Mouse (Mus musculus) embryo, embryonic 9.5 days (tissue): Measurements from ENCODE around the gene 1600012H06Rik.
A peak's percentile ranks its signal among the peaks of the same experiment; 100 is the strongest.
"Not testable (repeated sequence)": the region's sequence is repeated elsewhere in the genome, so short reads cannot be mapped to it uniquely, and the experiment has no call there.

Experiments
- DNase-seq: peaks from one replicate; pipeline ENCODE4 v3.0.0-alpha.2; 2017; ENCODE audit errors: extremely low spot score

Gene 1600012H06Rik

DNA sequence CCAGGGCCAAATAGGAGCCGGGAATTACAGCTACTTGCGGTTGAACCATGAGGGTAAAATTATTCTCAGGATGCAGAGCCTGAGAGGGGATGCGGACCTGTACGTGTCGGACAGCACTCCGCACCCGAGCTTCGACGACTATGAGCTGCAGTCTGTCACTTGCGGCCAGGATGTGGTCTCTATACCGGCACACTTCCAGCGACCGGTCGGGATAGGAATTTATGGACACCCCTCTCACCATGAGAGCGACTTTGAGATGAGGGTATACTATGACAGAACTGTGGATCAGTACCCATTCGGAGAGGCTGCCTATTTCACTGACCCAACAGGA, 710 bp downstream of the 1600012H06Rik start:
- no peak for DNase-seq

GRCm38 (mm10) chr17:14944551-14944950, 1.6 kb downstream of the 1600012H06Rik start:
- no peak for DNase-seq

DNA sequence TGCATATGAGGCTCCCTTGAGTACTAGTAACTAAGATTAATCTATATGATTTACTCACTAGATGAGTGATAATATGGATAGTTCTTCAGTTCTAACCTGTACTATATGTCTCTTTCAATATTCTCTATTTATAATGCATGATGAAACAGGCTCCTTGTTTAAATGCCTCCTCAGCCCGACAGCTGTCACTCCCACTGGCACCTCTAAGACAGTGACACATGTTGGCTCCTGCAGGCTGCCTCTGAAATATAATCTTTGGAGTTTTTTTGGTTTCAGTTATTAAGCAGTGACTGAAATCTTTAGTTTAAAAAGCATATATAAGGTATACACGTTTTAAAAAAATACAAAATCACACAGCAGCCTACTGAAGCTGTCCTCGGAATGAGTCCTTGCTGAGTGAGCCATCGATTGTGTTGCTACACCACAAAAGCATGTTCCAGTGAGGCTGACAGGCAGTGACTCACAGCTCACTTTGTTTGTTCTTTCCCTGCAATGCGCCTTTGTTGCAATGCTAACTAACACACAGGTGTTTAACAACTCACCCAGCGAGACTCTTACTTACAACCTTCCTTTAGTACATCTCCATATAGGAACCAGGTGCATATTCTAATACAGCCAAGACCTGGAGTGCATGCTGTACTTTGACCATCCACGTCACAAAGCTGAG, 6.3 kb downstream of the 1600012H06Rik start:
- DNase-seq = no peak

DNA sequence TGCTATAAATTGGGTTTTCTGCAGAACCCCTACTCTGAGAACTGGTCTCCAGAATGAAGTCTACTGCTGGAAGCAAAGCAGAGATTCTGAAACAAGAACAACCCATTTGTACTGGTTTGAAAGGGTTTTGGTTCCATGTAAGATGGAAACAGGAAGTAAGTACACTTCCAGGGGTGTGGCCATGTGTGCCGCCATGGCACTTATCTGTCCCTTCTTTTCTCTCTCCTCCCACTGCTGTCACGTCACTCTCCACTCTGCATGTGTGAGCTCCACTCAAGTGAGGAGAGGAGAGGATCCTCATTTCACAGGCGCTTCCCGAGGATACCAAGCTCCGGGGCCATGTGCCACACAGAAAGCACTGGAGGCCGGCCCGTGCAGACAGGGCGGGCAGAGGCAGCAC, 10.5 kb downstream of the 1600012H06Rik start:
- DNase-seq = no peak

- no peak for DNase-seq
Observed at GRCm38 (mm10) chr17:14958686-14959327, 15.8 kb downstream of the 1600012H06Rik start.

GRCm38 (mm10) chr17:14959979-14960378, 17.0 kb downstream of the 1600012H06Rik start:
- no peak for DNase-seq

DNA sequence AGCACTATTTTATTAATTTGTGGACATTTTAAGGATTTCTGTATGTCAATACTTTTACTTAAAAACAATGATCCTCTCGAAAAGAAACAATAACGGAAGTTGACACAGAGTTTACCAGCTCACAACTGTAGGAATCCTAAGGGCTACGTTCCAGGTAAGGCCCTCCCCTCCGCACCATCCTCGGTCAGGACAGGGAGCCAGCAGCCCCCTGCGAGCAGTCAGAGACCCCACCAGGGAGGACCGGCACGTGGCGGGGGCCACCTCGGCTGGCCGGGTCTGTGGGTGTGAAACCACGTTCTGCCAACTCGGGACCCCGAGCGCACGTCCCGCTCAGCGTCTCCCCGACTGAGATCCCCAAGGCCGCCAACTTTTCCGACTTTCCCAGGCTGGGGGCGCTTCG, 17.5 kb downstream of the 1600012H06Rik start:
- peak; percentile 33 for DNase-seq

GRCm38 (mm10) chr17:14960951-14961556, 18.1 kb downstream of the 1600012H06Rik start, which contains the start of gene Phf10:
Gene Phf10 (minus strand): TSS chr17:14961273.
- DNase-seq = peak; percentile 52

- DNase-seq = not testable (repeated sequence)
Observed at GRCm38 (mm10) chr17:14961557-14962154, 18.7 kb downstream of the 1600012H06Rik start.

DNA sequence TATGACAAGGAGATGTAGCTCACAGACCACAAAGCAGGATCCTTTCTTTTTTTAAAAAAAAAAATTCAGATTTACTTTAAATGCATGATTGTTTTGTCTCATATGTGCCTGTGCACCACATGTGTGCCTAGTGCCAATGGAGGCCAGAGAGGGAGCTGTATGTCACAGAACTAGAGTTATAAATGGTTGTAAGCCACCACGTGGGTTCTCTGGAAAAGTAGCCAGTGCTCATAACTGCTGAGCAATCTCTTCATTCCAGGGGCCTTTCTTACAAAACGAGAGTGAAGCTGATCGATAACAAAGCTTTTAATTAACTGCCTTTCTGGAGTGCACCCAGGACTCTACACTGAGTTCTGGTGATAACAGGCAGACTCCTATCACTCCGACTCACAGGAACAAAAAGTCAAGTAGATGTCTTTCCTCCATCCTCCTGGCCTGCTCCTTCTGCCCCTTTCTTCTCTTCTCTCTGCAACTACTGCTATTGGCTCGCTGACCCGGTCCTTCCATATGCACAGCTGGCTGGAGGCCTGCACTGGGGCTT, 25.5 kb downstream of the 1600012H06Rik start:
- DNase-seq = not testable (repeated sequence)

- not testable (repeated sequence) for DNase-seq
Observed at GRCm38 (mm10) chr17:14977718-14978361, 34.9 kb downstream of the 1600012H06Rik start.

- DNase-seq = not testable (repeated sequence)
Observed at GRCm38 (mm10) chr17:14978362-14979038, 35.5 kb downstream of the 1600012H06Rik start, which contains the start of the genes 9030025P20Rik and Gm3417. Gene 9030025P20Rik (plus strand): TSS chr17:14978468. Gene Gm3417 (minus strand): TSS chr17:14978790.

- not testable (repeated sequence) for DNase-seq
Observed at GRCm38 (mm10) chr17:14990116-14990702, 47.2 kb downstream of the 1600012H06Rik start.

DNA sequence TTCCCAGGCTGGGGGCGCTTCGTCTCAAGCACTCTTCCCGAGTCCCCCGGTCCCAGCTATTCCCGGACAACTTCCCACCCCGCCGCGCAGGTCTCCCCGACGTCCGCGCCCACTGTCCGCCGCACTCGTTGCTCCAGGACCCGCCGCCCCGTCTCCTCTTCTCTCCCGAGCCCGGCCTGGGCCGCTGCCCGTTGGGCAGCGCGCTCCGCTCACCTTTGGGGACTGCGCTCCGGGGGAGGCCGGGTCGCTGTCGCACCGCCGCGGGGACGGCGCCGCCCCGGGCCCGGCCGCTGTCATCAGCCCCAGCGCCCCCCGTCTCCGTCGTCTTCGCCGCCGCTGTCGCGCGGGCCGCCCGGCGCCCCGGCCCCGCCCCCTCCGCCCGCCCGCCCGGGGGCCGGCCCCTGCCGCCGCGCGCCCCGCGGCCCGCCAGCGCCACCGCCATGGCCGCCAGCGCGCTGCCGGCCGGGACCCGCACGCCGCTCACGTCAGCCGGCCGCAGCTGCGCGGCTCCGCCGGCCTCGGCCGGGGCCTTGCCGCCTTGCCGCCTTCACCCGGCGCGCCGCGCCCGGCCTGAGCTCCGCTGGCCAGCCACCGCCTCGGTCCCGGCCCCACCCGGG, 49.6 kb downstream of the 1600012H06Rik start:
- DNase-seq = not testable (repeated sequence)

- not testable (repeated sequence) for DNase-seq
Observed at GRCm38 (mm10) chr17:14993139-14993832, 50.3 kb downstream of the 1600012H06Rik start.

- not testable (repeated sequence) for DNase-seq
Observed at GRCm38 (mm10) chr17:14994140-14994539, 51.2 kb downstream of the 1600012H06Rik start.

- DNase-seq = not testable (repeated sequence)
Observed at GRCm38 (mm10) chr17:15000047-15000446, 57.1 kb downstream of the 1600012H06Rik start.

DNA sequence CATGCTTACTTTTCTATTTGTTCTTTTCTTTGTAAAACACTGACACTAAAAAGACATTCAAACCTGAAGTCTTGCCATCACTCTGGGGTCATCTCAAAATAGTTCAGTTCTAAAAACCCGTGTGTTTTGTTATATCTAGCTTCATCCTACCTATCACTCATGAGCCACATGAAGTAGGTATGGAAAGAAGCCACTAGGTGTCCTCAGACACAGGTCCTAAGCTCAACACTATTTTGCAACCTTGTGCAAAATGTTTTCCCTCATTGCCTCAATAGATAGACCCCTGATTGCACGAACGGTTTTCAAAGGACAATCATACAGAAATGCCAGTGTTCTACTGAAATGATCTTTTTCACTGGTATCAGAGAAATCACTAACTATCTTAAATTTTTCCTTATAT, 66.1 kb downstream of the 1600012H06Rik start:
- DNase-seq = not testable (repeated sequence)
